Mouse (Mus musculus): ENCODE data around the gene Olfr1418.

GRCm38 (mm10) chr19:11814742-11815333 is 46.0 kb downstream of the Olfr1418 start:
- TF ChIP-seq POLR2A (IDR thresholded peaks at IDR 0.05; ENCODE audit: control insufficient read depth in 1 of 2, insufficient read depth in 1 of 2, low read depth in 1 of 2, low read length in 2 of 2, poor library complexity in 1 of 2) = no peak
- no peak for TF ChIP-seq POLR2AphosphoS2 (IDR thresholded peaks at IDR 0.05; ENCODE audit: low read length)
- no peak for TF ChIP-seq CTCF (IDR thresholded peaks at IDR 0.05 in 2 of 3, conservative IDR thresholded peaks at IDR 0.05 in 1 of 3; ENCODE audit: control insufficient read depth in 1 of 3, insufficient read depth in 1 of 3, low read depth in 2 of 3, low read length in 3 of 3, poor library complexity in 1 of 3, severe bottlenecking in 1 of 3)
- TF ChIP-seq CHD1 (IDR thresholded peaks at IDR 0.05; ENCODE audit: low read depth, low read length) = no peak
- TF ChIP-seq MEF2A (IDR thresholded peaks at IDR 0.05; ENCODE audit: extremely low read depth, insufficient replicate concordance, low read depth, low read length, poor library complexity, severe bottlenecking) = no peak
- no peak for TF ChIP-seq MAZ (IDR thresholded peaks at IDR 0.05; ENCODE audit: low read depth, low read length)
- no peak for TF ChIP-seq EP300 (IDR thresholded peaks at IDR 0.05; ENCODE audit: low read depth in 1 of 2, low read length in 2 of 2)
- TF ChIP-seq ZMIZ1 (IDR thresholded peaks at IDR 0.05; ENCODE audit: low read depth, low read length) = no peak
- no peak for TF ChIP-seq CHD2 (IDR thresholded peaks at IDR 0.05; ENCODE audit: low read length)
- TF ChIP-seq NRF1 (IDR thresholded peaks at IDR 0.05; ENCODE audit: insufficient read depth, low read depth, low read length, poor library complexity, severe bottlenecking) = no peak
- no peak for TF ChIP-seq ZNF384 (IDR thresholded peaks at IDR 0.05; ENCODE audit: low read depth, low read length)
- no peak for TF ChIP-seq RCOR1 (IDR thresholded peaks at IDR 0.05; ENCODE audit: low read depth, low read length)
- no peak for TF ChIP-seq SIN3A (IDR thresholded peaks at IDR 0.05; ENCODE audit: low read length)
- TF ChIP-seq RAD21 (IDR thresholded peaks at IDR 0.05; ENCODE audit: low read depth, low read length) = no peak

Measured in MEL (cell line).